Mouse (Mus musculus) erythroblast, embryonic 14.5 days (primary cell): ENCODE data around the gene Farp1.

Experiments
- GATA1 ChIP-seq: IDR thresholded peaks from 2 replicates; pipeline ENCODE4 v1.6.1; 2012; ENCODE audit warnings: low read length, inconsistent platforms, mixed read lengths
- TAL1 ChIP-seq: IDR thresholded peaks from 3 replicates; pipeline ENCODE4 v1.6.1; 2012; ENCODE audit warnings: low read length, inconsistent platforms, mixed read lengths

GRCm38 (mm10) chr14:121097640-121098435, 62.8 kb downstream of the Farp1 start:
- no peak for TF ChIP-seq TAL1
- TF ChIP-seq GATA1: no peak
